Mouse (Mus musculus) limb, embryonic 11.5 days (tissue): ENCODE measurements around the gene Mt2. TPM values are rescaled to one million over a fixed set of nuclear protein-coding genes. Genes with fewer than 3 reads are reported as not detected.

ENCODE experiments used
- ATAC-seq: fragments of 200-750 bp; cut with Nextera tagmentation; 2 replicates; pipeline ENCODE4 v1.8.0; 2017; ENCODE audit warnings: low read depth; ENCODE audit not compliant: insufficient number of reproducible peaks, low FRiP score, low TSS enrichment
- DNase-seq: peaks from one replicate; pipeline ENCODE4 v3.0.0-alpha.2; 2015; ENCODE audit warnings: low spot score
- H3K27ac ChIP-seq: fragments of 300-500 bp; sonication (generic); replicated peaks from 2 replicates; pipeline ENCODE4 v1.5.1; 2014; ENCODE audit warnings: low read depth, mild to moderate bottlenecking, low read length
- H3K27me3 ChIP-seq: fragments of 300-500 bp; sonication (generic); 2 replicates; pipeline ENCODE4 v1.6.1; 2014; ENCODE audit warnings: mild to moderate bottlenecking, low read length, mixed read lengths; ENCODE audit not compliant: control insufficient read depth, insufficient read depth
- H3K36me3 ChIP-seq: fragments of 300-500 bp; sonication (generic); 2 replicates; pipeline ENCODE4 v1.6.1; 2014; ENCODE audit warnings: mild to moderate bottlenecking, low read length, moderate library complexity, mixed read lengths; ENCODE audit not compliant: control insufficient read depth, insufficient read depth
- H3K4me1 ChIP-seq: fragments of 300-500 bp; sonication (generic); 2 replicates; pipeline ENCODE4 v1.6.1; 2014; ENCODE audit warnings: low read length, mixed read lengths; ENCODE audit not compliant: control insufficient read depth, insufficient read depth
- H3K4me2 ChIP-seq: fragments of 300-500 bp; sonication (generic); 2 replicates; pipeline ENCODE4 v1.6.1; 2014; ENCODE audit warnings: low read depth, mild to moderate bottlenecking, moderate library complexity; ENCODE audit not compliant: severe bottlenecking
- H3K4me3 ChIP-seq: fragments of 300-500 bp; sonication (generic); 2 replicates; pipeline ENCODE4 v1.5.1; 2014; ENCODE audit warnings: low read depth, low read length
- H3K9ac ChIP-seq: fragments of 300-500 bp; sonication (generic); 2 replicates; pipeline ENCODE4 v1.6.1; 2014; ENCODE audit warnings: mild to moderate bottlenecking, low read length
- H3K9me3 ChIP-seq: fragments of 300-500 bp; sonication (generic); 2 replicates; pipeline ENCODE4 v1.6.1; 2016; ENCODE audit warnings: low read length; ENCODE audit not compliant: control insufficient read depth
- WGBS: fragments of 180-500 bp; shearing (Covaris S2); extraction: QIAGEN DNeasy Blood & Tissue Kit; methylation state at CpG from one replicate; pipeline ENCODE4 v1.1.7; 2014; 5-methylcytosine and 5-hydroxymethylcytosine counted together
- polyA plus RNA-seq: library from polyadenylated mRNA; unstranded; fragments of >200 nt; fragmentation: Nextera tagmentation; extraction: Ambion mirVana; gene quantifications from 2 replicates; pipeline ENCODE4 v1.2.1, GENCODE M21; 2014

The Mt2 gene
- polyA plus RNA-seq, 1 experiment from 2014 or later: 21.7 TPM

- H3K4me3 ChIP-seq: no peak overlapping the region
- H3K4me2 ChIP-seq: no peak overlapping the region
- peaks cover 40% of the 10 kb centered on the region for H3K27me3 ChIP-seq
- whole genome bisulfite sequencing: 61% methylated on average over 6 of the region's 6 CpGs
- H3K9me3 ChIP-seq: no peaks in the 10 kb centered on the region
- ATAC-seq (no peak), DNase-seq (no peak)
- peaks cover 14% of the 10 kb centered on the region for H3K4me1 ChIP-seq
- H3K27ac ChIP-seq: no peak overlapping the region
- H3K9ac ChIP-seq: no peak overlapping the region
- H3K36me3 ChIP-seq: no peaks in the 10 kb centered on the region
These were observed 13.3 kb downstream of the Mt2 start for GRCm38 (mm10) chr8:94185791-94186190.

- Histone ChIP-seq H3K9me3 (no peaks in the 10 kb centered on the region), H3K4me2 (peak overlapping the region; percentile 13; the same call in 1 of the 2 replicates), H3K4me1 (peaks cover 14% of the 10 kb centered on the region), H3K36me3 (no peaks in the 10 kb centered on the region), H3K27ac (no peak overlapping the region), H3K27me3 (peaks cover 39% of the 10 kb centered on the region), H3K9ac (no peak overlapping the region), H3K4me3 (no peak overlapping the region)
- DNase-seq (peak; percentile 86), ATAC-seq (peak; percentile 61)
- 3% methylated on average over 17 of the region's 17 CpGs for WGBS
These were observed 14.1 kb downstream of the Mt2 start for GRCm38 (mm10) chr8:94186542-94186941.

- H3K9ac ChIP-seq: no peak overlapping the region
- no peak for DNase-seq
These were observed 15.0 kb downstream of the Mt2 start for GRCm38 (mm10) chr8:94187290-94188002.

GRCm38 (mm10) chr8:94189275-94190031 lies 17.0 kb downstream of the Mt2 start:
- H3K4me1 ChIP-seq: peaks cover 6% of the 10 kb centered on the region; the same call in 1 of the 2 replicates
- H3K9me3 ChIP-seq: no peaks in the 10 kb centered on the region
- DNase-seq (no peak), ATAC-seq (no peak)
- H3K4me2 ChIP-seq: no peak overlapping the region
- 74% methylated on average over 13 of the region's 13 CpGs for WGBS
- no peak overlapping the region for H3K9ac ChIP-seq
- no peaks in the 10 kb centered on the region for H3K36me3 ChIP-seq
- H3K27me3 ChIP-seq: peaks cover 13% of the 10 kb centered on the region
- H3K4me3 ChIP-seq: no peak overlapping the region
- no peak overlapping the region for H3K27ac ChIP-seq

More at GRCm38 (mm10) chr8:94187290-94188002, 15.0 kb downstream of the Mt2 start:
- peaks cover 32% of the 10 kb centered on the region for H3K27me3 ChIP-seq
- H3K4me1 ChIP-seq: peaks cover 14% of the 10 kb centered on the region
- no peak overlapping the region for H3K4me2 ChIP-seq
- H3K4me3 ChIP-seq: no peak overlapping the region
- WGBS: 33% methylated on average over 21 of the region's 21 CpGs
- H3K36me3 ChIP-seq: no peaks in the 10 kb centered on the region
- no peaks in the 10 kb centered on the region for H3K9me3 ChIP-seq
- ATAC-seq: no peak
- no peak overlapping the region for H3K27ac ChIP-seq

- ATAC-seq (no peak), DNase-seq (peak; percentile 60)
- WGBS: 23% methylated on average over 21 of the region's 21 CpGs
- no peak overlapping the region for H3K27ac ChIP-seq
- no peaks in the 10 kb centered on the region for H3K9me3 ChIP-seq
- H3K27me3 ChIP-seq: peaks cover 4% of the 10 kb centered on the region
- no peaks in the 10 kb centered on the region for H3K36me3 ChIP-seq
- peak overlapping the region; percentile 32 for H3K4me2 ChIP-seq
- H3K4me1 ChIP-seq: peaks cover 4% of the 10 kb centered on the region; the same call in 1 of the 2 replicates
- peak overlapping the region; percentile 17; the same call in 1 of the 2 replicates for H3K4me3 ChIP-seq
- no peak overlapping the region for H3K9ac ChIP-seq
These were observed 18.7 kb downstream of the Mt2 start for GRCm38 (mm10) chr8:94191101-94191691.

GRCm38 (mm10) chr8:94192926-94193325 lies 20.5 kb downstream of the Mt2 start:
- H3K4me2 ChIP-seq: no peak overlapping the region
- H3K4me3 ChIP-seq: no peak overlapping the region
- H3K4me1 ChIP-seq: no peaks in the 10 kb centered on the region; the same call in 1 of the 2 replicates
- ATAC-seq: no peak
- H3K27ac ChIP-seq: no peak overlapping the region
- 48% methylated on average over 1 of the region's 1 CpGs for WGBS
- H3K9ac ChIP-seq: no peak overlapping the region
- no peaks in the 10 kb centered on the region for H3K36me3 ChIP-seq
- DNase-seq: no peak
- no peaks in the 10 kb centered on the region for H3K9me3 ChIP-seq
- no peaks in the 10 kb centered on the region for H3K27me3 ChIP-seq

- Histone ChIP-seq H3K27me3 (no peaks in the 10 kb centered on the region), H3K4me3 (no peak overlapping the region), H3K4me2 (no peak overlapping the region), H3K27ac (no peak overlapping the region), H3K9ac (no peak overlapping the region), H3K4me1 (no peaks in the 10 kb centered on the region; the same call in 1 of the 2 replicates), H3K9me3 (no peaks in the 10 kb centered on the region), H3K36me3 (no peaks in the 10 kb centered on the region)
- DNase-seq (no peak), ATAC-seq (no peak)
- 92% methylated on average over 7 of the region's 7 CpGs for WGBS
These were observed 22.2 kb downstream of the Mt2 start for GRCm38 (mm10) chr8:94194591-94195223.
